ENCODE assay signal across 8 mouse cellular contexts in genomic region chr12:99562867-99563189, GRCm38 (mm10). TPM values are rescaled to one million over a fixed set of nuclear protein-coding genes. Genes with fewer than 3 reads are reported as not detected.
DNase-seq lines count a peak whose midpoint lies in the region; ATAC-seq and TF ChIP-seq lines count a peak whose summit lies in the region.

No protein-coding gene starts in this region.

- TF ChIP-seq CTCF in gastrocnemius, adult 2 months (IDR thresholded peaks at IDR 0.05): no peak

- peak overlapping the region; percentile 97 for H3K27ac ChIP-seq in gastrocnemius, adult 2 months
- peak overlapping the region; percentile 48; the same call in 1 of the 2 replicates for H3K27ac ChIP-seq in kidney, embryonic 16.5 days (ENCODE audit: low read length)
- H3K27ac ChIP-seq in midbrain, embryonic 12.5 days (replicated peaks): no peak overlapping the region

- under 1% methylated on average over 10 of the region's 10 CpGs for WGBS in kidney, embryonic 16.5 days
- 1% methylated on average over 10 of the region's 10 CpGs for WGBS in midbrain, embryonic 12.5 days

- 0 out of 2 replicates have a peak, but pooled peaks cover 3% of the 10 kb centered on the region for H3K27me3 ChIP-seq in kidney, embryonic 16.5 days (ENCODE audit: insufficient read depth, low read length)
- 0 out of 2 replicates have a peak, but pooled peaks cover 2% of the 10 kb centered on the region for H3K27me3 ChIP-seq in midbrain, embryonic 12.5 days

- peak overlapping the region; percentile 87 for H3K4me2 ChIP-seq in kidney, embryonic 16.5 days (replicated peaks; ENCODE audit: low read depth, low read length)
- H3K4me2 ChIP-seq in midbrain, embryonic 12.5 days (replicated peaks): peak overlapping the region; percentile 66

- H3K9ac ChIP-seq in kidney, embryonic 16.5 days (replicated peaks; ENCODE audit: low read length): peak overlapping the region; percentile 87
- peak overlapping the region; percentile 86 for H3K9ac ChIP-seq in midbrain, embryonic 12.5 days (replicated peaks)

- H3K4me1 ChIP-seq in kidney, embryonic 16.5 days (ENCODE audit: insufficient read depth, low read length): peaks cover 26% of the 10 kb centered on the region
- peaks cover 18% of the 10 kb centered on the region for H3K4me1 ChIP-seq in midbrain, embryonic 12.5 days

- intact Hi-C loops in gastrocnemius, adult 2 months (cut with DNase I): loop anchor here (2.0 to 10.0 kb wide), 6 partner anchors 66 to 466 kb away; no protein-coding TSS in a partner anchor

- no peaks in the 10 kb centered on the region for H3K9me3 ChIP-seq in kidney, embryonic 16.5 days (ENCODE audit: low read length)
- H3K9me3 ChIP-seq in midbrain, embryonic 12.5 days: no peaks in the 10 kb centered on the region

- H3K36me3 ChIP-seq in kidney, embryonic 16.5 days (ENCODE audit: insufficient read depth, low read length): no peaks in the 10 kb centered on the region
- H3K36me3 ChIP-seq in midbrain, embryonic 12.5 days: no peaks in the 10 kb centered on the region

- H3K4me3 ChIP-seq in gastrocnemius, adult 2 months: peak overlapping the region; percentile 97
- peak overlapping the region; percentile 80 for H3K4me3 ChIP-seq in kidney, embryonic 16.5 days (ENCODE audit: low read length)
- H3K4me3 ChIP-seq in midbrain, embryonic 12.5 days: peak overlapping the region; percentile 84

- peak; percentile 21 for DNase-seq in gastrocnemius, adult 2 months
- no peak for DNase-seq in gastrocnemius, postnatal 25 days
- DNase-seq in adrenal gland, postnatal 14 days: peak; percentile 27
- peak; percentile 43 for DNase-seq in forelimb bud, embryonic 11.5 days (ENCODE audit: low read depth, low spot score)
- no peak for DNase-seq in left cerebral cortex, adult 8-10 months (ENCODE audit: low spot score in 2 of 2)
- DNase-seq in cerebellum, adult 11-12 months: no peak

- ATAC-seq in kidney, embryonic 16.5 days (ENCODE audit: low FRiP score, low TSS enrichment): peak; percentile 61; the same call in 1 of the 2 replicates
- no peak for ATAC-seq in midbrain, embryonic 12.5 days (ENCODE audit: low FRiP score, low read depth)

RNA-seq across cellular contexts. Expression of gene Foxn3, which starts 0.6 kb away (rescaled TPM):
- 100 to 1,000 TPM; 190 to 201 TPM for total RNA-seq in gastrocnemius, adult 2 months (2021)
- total RNA-seq in gastrocnemius, postnatal 25 days (2021): 100 to 1,000 TPM; 163 to 186 TPM
- 68.9 and 85.7 TPM in 2 replicates for total RNA-seq in adrenal gland, postnatal 14 days (2021)
- 54.0 and 59.1 TPM in 2 replicates for polyA plus RNA-seq in kidney, embryonic 16.5 days (2015; fragmentation: Nextera tagmentation; extraction: Ambion mirVana)
- 86.8 and 90.0 TPM in 2 replicates for polyA plus RNA-seq in midbrain, embryonic 12.5 days (2016; fragmentation: Nextera tagmentation; extraction: Ambion mirVana)
- 10 to 100 TPM; 57.4 to 62.5 (median 60.3) TPM for total RNA-seq in left cerebral cortex, adult 8-10 months (2022)

Comparison
In these comparisons a context has a peak if more than half of its experiments do, and no peak if none do; other contexts are left out.
1. DNase-seq: peak in gastrocnemius, adult 2 months (single experiment), adrenal gland, postnatal 14 days (single experiment) and forelimb bud, embryonic 11.5 days (single experiment); none in gastrocnemius, postnatal 25 days (single experiment), left cerebral cortex, adult 8-10 months (0 of 2) and cerebellum, adult 11-12 months (single experiment).
2. Peak in every context shown above with its lines, with median percentiles within 50 percentile points of each other: H3K4me3 ChIP-seq.